Mouse (Mus musculus): ENCODE measurements around the gene Fzd4. TPM values are rescaled to one million over a fixed set of nuclear protein-coding genes. Genes with fewer than 3 reads are reported as not detected.
A peak's percentile ranks its signal among the peaks of the same experiment; 100 is the strongest.

Gene Fzd4
- total RNA-seq, 2 experiments from 2014 or later: 0.34 to 1.1 TPM

DNA sequence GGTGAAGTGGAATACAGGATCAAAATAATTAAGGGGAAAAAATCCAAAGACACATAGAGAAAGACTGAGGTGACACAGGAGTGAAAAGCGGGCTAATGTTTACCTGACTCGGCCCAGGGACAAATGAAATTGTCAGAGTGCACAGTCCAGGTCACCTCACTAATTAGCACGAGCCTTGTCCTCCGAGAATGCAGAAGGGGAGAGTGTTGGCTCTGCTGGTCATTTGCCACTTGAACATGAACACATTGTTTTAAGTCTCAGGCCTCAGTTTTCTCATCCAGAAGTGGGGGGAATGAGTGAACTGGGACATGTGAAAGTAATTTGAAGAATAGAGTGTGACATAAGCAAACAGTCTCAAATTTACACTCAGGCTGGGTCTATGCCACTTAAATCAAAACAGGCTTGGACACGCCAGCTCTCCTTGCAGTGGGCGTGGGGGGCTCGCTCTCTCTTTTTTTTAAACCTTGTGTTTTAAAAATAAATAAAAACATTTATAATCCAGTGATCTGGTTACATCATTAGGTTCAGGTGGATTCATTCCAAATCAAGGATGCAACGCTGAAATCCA is 19.6 kb downstream of the Fzd4 start:
- no peak for ATAC-seq (replicated peaks; ENCODE audit: poor library complexity, severe bottlenecking)

GRCm38 (mm10) chr7:89424659-89425058 is 20.5 kb downstream of the Fzd4 start:
- no peak for ATAC-seq (replicated peaks; ENCODE audit: poor library complexity, severe bottlenecking)

DNA sequence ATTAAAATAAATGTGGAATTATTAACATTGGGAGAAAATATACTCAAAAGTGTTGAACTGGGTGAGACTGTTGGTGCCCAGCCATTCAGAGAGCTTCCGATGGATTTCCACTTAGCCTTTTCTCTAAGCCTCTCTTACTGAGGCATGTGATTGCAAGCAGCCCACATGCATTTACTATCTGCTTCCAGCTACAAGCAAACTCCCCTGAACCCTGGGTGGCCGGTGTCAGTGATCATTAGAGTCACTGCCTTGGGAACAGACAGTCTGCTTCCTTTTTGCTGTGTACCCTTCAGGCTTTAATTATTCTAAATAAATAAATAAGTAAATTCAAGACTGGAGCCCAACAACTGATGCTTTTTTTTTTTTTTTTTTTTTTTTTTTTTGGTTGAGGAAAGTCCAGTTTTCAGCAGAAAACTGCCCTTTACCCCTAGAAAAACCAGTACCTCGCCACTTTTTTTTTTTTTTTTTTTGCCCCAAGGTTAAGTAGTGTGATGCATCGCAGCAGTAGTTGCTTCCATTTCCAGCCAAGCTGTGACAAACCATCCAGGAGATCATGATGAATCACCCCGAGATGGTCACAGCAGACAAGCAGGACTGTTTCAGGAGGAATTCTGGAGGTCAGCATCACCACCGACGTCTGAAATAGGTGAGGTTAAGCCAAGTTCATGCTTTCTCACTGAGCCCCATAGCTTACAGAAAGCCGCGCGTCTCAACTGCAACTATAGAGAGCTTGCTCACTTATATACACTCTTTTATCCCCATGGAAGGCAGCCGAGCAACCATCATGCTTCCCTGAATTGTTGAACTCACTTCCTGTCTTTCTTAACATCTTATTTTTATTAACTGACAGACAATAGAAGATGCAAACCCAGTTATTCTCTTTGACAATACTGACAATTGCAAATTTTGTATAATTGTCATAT is 21.9 kb downstream of the Fzd4 start:
- ATAC-seq (replicated peaks; ENCODE audit: poor library complexity, severe bottlenecking): no peak

GRCm38 (mm10) chr7:89427101-89427500 is 22.9 kb downstream of the Fzd4 start:
- no peak for ATAC-seq (replicated peaks; ENCODE audit: poor library complexity, severe bottlenecking)

- ATAC-seq (replicated peaks; ENCODE audit: poor library complexity, severe bottlenecking): no peak
Measured at GRCm38 (mm10) chr7:89428804-89429203, 24.6 kb downstream of the Fzd4 start.

GRCm38 (mm10) chr7:89429326-89429725 is 25.2 kb downstream of the Fzd4 start:
- ATAC-seq (replicated peaks; ENCODE audit: poor library complexity, severe bottlenecking): no peak

DNA sequence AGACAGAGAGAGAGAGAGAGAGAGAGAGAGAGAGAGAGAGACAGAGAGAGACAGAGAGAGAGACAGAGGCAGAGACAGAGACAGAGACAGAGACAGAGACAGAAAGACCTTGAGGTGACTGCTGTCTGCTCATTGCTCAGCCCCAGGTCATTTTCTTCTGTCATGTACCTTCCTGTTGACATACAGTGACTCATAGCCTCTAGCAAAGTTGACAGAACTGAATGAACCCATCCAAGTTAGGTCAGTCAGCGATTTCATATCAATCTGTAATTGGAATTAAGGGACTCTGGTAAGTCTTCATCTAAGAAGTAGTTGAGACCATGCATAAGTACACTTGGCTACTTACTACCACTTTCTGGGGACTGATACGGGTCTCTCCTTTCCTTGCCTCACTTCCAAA is 27.0 kb downstream of the Fzd4 start:
- no peak for ATAC-seq (replicated peaks; ENCODE audit: poor library complexity, severe bottlenecking)

DNA sequence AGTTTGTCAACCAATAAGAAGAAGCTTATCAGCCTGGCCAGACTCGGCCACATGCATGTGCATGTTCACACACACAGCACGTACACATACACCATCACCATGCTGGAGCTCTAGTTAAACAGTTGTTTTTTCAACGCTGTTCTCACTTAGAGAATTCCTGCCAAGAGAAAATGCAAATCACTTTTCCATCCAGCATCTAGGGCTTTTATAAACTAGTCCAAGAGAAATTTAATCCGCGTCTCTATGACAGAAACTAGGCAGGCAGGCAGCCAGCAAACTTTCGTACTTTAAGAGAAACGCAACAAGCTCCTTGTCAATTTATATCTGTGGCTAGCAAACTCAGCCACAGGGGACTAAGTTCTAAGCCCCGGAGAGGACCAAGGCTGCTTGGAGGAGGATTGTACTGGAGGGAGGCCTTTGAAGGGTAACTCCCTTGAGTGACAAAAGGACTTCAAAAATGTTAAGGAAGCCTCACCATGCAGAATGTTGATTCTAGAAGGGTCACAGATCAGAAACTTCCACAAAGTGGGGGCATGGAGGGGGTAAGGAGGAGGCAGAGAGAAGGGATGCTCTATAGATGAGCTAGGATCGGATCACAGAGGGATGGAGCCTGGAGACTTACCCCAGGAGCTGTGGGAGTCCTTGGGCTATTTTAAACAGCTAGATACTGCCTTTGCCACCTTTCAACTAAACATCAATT is 29.2 kb downstream of the Fzd4 start:
- no peak for ATAC-seq (replicated peaks; ENCODE audit: poor library complexity, severe bottlenecking)

DNA sequence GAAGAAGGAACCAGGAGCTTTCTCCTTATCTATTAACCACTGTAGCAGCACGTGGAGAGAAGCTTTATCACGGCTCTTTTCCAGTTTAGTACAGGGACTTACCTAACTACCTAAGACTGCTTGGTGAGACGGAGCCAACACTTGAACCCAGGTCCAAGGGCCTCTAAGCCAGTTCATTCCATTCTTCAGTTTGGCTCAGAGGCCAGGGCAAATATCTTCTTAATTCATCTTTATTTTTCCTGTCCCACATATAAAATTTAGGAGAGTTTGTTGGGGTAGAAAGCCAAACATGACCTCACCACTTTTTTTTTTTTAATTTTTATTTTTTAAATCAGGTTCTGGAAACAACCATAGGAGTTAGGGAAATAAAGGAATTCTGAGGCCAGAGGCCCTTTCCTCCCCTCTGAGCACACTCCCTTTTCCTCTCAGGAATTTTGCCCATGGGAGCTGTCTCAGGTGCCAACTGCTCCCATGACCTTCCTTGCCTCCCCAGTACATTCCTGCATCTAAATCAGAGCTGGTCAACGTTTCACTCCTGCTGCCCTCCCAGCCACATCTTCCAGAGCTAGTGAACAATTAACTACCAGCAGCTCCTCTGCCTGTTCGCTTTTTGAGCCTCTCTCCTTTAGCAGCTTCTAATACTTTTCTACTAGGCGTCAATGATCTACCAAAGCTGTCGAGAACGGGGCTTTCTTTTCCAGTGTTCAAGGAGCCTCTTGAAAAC is 29.9 kb downstream of the Fzd4 start:
- no peak for ATAC-seq (replicated peaks; ENCODE audit: poor library complexity, severe bottlenecking)

- no peak for ATAC-seq (replicated peaks; ENCODE audit: poor library complexity, severe bottlenecking)
Measured at GRCm38 (mm10) chr7:89436404-89436803, 32.2 kb downstream of the Fzd4 start.

- peak; percentile 72 for ATAC-seq (replicated peaks; ENCODE audit: poor library complexity, severe bottlenecking)
Measured at GRCm38 (mm10) chr7:89437589-89437988, 33.4 kb downstream of the Fzd4 start.

DNA sequence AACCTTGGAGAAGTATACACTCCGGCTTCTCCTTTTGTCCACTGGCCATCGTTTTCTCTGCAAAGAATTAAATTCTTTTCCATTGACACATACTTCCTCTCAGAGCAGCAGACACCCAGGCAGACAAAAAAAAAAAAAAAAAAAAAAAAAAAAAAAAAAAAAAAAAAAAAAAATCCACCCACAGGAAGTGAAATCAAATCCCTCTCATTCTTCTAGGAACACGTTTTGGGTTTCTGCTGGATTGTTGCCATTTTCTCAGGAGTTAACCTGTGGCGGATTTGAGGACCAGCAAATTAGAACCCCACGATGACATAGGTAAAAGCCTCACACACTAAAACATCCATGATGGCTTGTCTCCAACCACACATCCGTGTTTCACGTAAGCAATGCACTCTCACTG is 37.1 kb downstream of the Fzd4 start:
- peak; percentile 21 for ATAC-seq (replicated peaks; ENCODE audit: poor library complexity, severe bottlenecking)

GRCm38 (mm10) chr7:89442242-89442641 is 38.1 kb downstream of the Fzd4 start:
- no peak for ATAC-seq (replicated peaks; ENCODE audit: poor library complexity, severe bottlenecking)

GRCm38 (mm10) chr7:89445137-89445536 is 41.0 kb downstream of the Fzd4 start:
- ATAC-seq (replicated peaks; ENCODE audit: poor library complexity, severe bottlenecking): peak; percentile 89

- ATAC-seq (replicated peaks; ENCODE audit: poor library complexity, severe bottlenecking): peak; percentile 73
Measured at GRCm38 (mm10) chr7:89450312-89450711, 46.2 kb downstream of the Fzd4 start.

GRCm38 (mm10) chr7:89456380-89457076 is 52.4 kb downstream of the Fzd4 start:
- ATAC-seq (replicated peaks; ENCODE audit: poor library complexity, severe bottlenecking): no peak

GRCm38 (mm10) chr7:89459691-89460090 is 55.5 kb downstream of the Fzd4 start:
- peak; percentile 75 for ATAC-seq (replicated peaks; ENCODE audit: poor library complexity, severe bottlenecking)

DNA sequence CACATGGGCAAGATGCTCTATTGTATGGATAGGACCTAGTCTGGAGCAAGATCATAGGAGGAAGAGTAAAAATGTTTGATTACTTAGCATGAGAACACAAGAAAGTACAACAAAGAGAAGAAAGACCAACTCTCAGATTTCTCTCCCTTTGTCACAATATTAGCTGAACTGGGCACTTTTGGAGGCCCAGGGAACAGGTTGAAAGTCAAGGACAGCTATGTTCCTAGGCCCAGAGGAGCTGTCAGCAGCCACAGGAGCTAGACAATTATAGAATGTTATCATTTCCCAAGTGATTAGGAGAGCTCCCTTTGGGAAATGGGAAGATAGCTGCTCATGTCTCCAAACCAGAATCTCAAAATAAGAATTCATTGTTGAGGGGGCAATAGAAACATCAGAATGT is 56.8 kb downstream of the Fzd4 start:
- ATAC-seq (replicated peaks; ENCODE audit: poor library complexity, severe bottlenecking): no peak

- ATAC-seq (replicated peaks; ENCODE audit: poor library complexity, severe bottlenecking): no peak
Measured at GRCm38 (mm10) chr7:89461351-89461750, 57.2 kb downstream of the Fzd4 start.

All from granulocyte monocyte progenitor cell, adult 5-6 weeks (primary cell).